Mouse (Mus musculus): ENCODE results near the gene Vmn2r7.

DNA sequence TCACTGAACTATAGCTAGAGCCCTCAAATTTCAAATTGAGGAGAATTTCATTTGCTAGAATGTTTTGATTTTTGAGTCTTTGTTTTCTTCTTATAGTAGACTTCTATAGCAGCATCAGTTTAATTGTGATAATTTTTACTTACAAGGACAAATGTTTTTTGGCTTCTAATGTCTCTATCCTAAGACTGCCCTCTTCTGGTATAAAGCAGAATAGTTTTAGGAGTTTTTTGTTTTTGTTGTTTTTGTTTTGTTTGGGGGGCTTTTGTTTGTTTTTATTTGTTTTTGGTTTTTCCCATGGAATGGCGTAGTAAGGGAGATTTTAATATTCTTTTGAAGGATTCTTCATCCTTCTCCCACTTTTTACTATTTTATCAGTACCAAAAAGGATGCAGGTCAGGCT lies 45.2 kb upstream of the Vmn2r7 start:
- TF ChIP-seq CTCF (IDR thresholded peaks at IDR 0.05; ENCODE audit: low read depth, low read length): no peak
- no peak for TF ChIP-seq POLR2A (IDR thresholded peaks at IDR 0.05; ENCODE audit: extremely low read depth, insufficient read depth, low read length)
